Mouse (Mus musculus): ENCODE results near the gene Zfp710. TPM values are rescaled to one million over a fixed set of nuclear protein-coding genes. Genes with fewer than 3 reads are reported as not detected.
A peak's percentile ranks its signal among the peaks of the same experiment; 100 is the strongest.

The Zfp710 gene
- total RNA-seq, 1 experiment: 39.8 TPM

GRCm38 (mm10) chr7:80052261-80052660, 27.6 kb downstream of the Zfp710 start:
- Histone ChIP-seq H3K4me1 (ENCODE audit: control insufficient read depth in 2 of 2, insufficient read depth in 2 of 2, low read length in 2 of 2, poor library complexity in 1 of 2) (peaks cover 8 to 24% of the 10 kb centered on the region in 2 experiments; a peak in 3 of 4 replicates), H3K4me3 (ENCODE audit: insufficient read depth in 1 of 2, low read depth in 1 of 2, low read length in 2 of 2, poor library complexity in 1 of 2, severe bottlenecking in 1 of 2) (no peak overlapping the region), H3K36me3 (ENCODE audit: control insufficient read depth, insufficient read depth, low read length, poor library complexity, severe bottlenecking) (peaks cover 7% of the 10 kb centered on the region; the same call in 1 of the 2 replicates), H3K9ac (ENCODE audit: insufficient read depth, low read depth, low read length, poor library complexity, severe bottlenecking) (no peak overlapping the region), H3K9me3 (ENCODE audit: control insufficient read depth, insufficient read depth, low read depth, low read length) (no peaks in the 10 kb centered on the region), H3K27ac (ENCODE audit: insufficient read depth, low read depth, low read length, poor library complexity, severe bottlenecking) (no peak overlapping the region)
- in situ Hi-C loops (cut with MboI; ENCODE audit: low sequenced_read_pairs in 2 of 2, unreplicated experiment in 2 of 2): no loop called here
- TF ChIP-seq MAFK (IDR thresholded peaks at IDR 0.05; ENCODE audit: insufficient read depth, low read depth, low read length): no peak
- TF ChIP-seq HCFC1 (IDR thresholded peaks at IDR 0.05; ENCODE audit: borderline replicate concordance, insufficient read depth, low read length): no peak
- no peak for TF ChIP-seq CHD2 (IDR thresholded peaks at IDR 0.05; ENCODE audit: low read depth, low read length)
- TF ChIP-seq ZNF384 (IDR thresholded peaks at IDR 0.05; ENCODE audit: low read depth, low read length): no peak
- TF ChIP-seq ZC3H11A (IDR thresholded peaks at IDR 0.05; ENCODE audit: borderline replicate concordance, low read depth, low read length): no peak
- no peak for DNase-seq (ENCODE audit: low read depth, low spot score)

- no peaks in the 10 kb centered on the region for H3K9me3 ChIP-seq (ENCODE audit: control insufficient read depth, insufficient read depth, low read depth, low read length)
- no peak overlapping the region for H3K4me3 ChIP-seq (ENCODE audit: insufficient read depth in 1 of 2, low read depth in 1 of 2, low read length in 2 of 2, poor library complexity in 1 of 2, severe bottlenecking in 1 of 2)
- TF ChIP-seq MAFK (IDR thresholded peaks at IDR 0.05; ENCODE audit: insufficient read depth, low read depth, low read length): peak; percentile 89
- TF ChIP-seq ZNF384 (IDR thresholded peaks at IDR 0.05; ENCODE audit: low read depth, low read length): no peak
- peak overlapping the region; percentile 16; the same call in 1 of the 2 replicates for H3K27ac ChIP-seq (ENCODE audit: insufficient read depth, low read depth, low read length, poor library complexity, severe bottlenecking)
- peaks cover 11% of the 10 kb centered on the region; the same call in 1 of the 2 replicates for H3K36me3 ChIP-seq (ENCODE audit: control insufficient read depth, insufficient read depth, low read length, poor library complexity, severe bottlenecking)
- H3K9ac ChIP-seq (ENCODE audit: insufficient read depth, low read depth, low read length, poor library complexity, severe bottlenecking): no peak overlapping the region
- DNase-seq (ENCODE audit: low read depth, low spot score): no peak
- H3K4me1 ChIP-seq (ENCODE audit: control insufficient read depth in 2 of 2, insufficient read depth in 2 of 2, low read length in 2 of 2, poor library complexity in 1 of 2): peaks cover 8 to 26% of the 10 kb centered on the region in 2 experiments; a peak in 3 of 4 replicates
- in situ Hi-C loops (cut with MboI; ENCODE audit: low sequenced_read_pairs in 2 of 2, unreplicated experiment in 2 of 2): no loop called here
Measured at GRCm38 (mm10) chr7:80053147-80053546, 28.5 kb downstream of the Zfp710 start.

- peaks cover 10 to 40% of the 10 kb centered on the region in 2 experiments; a peak in 3 of 4 replicates for H3K4me1 ChIP-seq (ENCODE audit: control insufficient read depth in 2 of 2, insufficient read depth in 2 of 2, low read length in 2 of 2, poor library complexity in 1 of 2)
- no peak for DNase-seq (ENCODE audit: low read depth, low spot score)
- H3K27ac ChIP-seq (ENCODE audit: insufficient read depth, low read depth, low read length, poor library complexity, severe bottlenecking): no peak overlapping the region
- in situ Hi-C loops (cut with MboI; ENCODE audit: low sequenced_read_pairs in 2 of 2, unreplicated experiment in 2 of 2): no loop called here
- peaks cover 21% of the 10 kb centered on the region; the same call in 1 of the 2 replicates for H3K36me3 ChIP-seq (ENCODE audit: control insufficient read depth, insufficient read depth, low read length, poor library complexity, severe bottlenecking)
- H3K9ac ChIP-seq (ENCODE audit: insufficient read depth, low read depth, low read length, poor library complexity, severe bottlenecking): no peak overlapping the region
- no peak overlapping the region for H3K4me3 ChIP-seq (ENCODE audit: insufficient read depth in 1 of 2, low read depth in 1 of 2, low read length in 2 of 2, poor library complexity in 1 of 2, severe bottlenecking in 1 of 2)
- no peaks in the 10 kb centered on the region for H3K9me3 ChIP-seq (ENCODE audit: control insufficient read depth, insufficient read depth, low read depth, low read length)
- no peak for TF ChIP-seq HCFC1 (IDR thresholded peaks at IDR 0.05; ENCODE audit: borderline replicate concordance, insufficient read depth, low read length)
Measured at GRCm38 (mm10) chr7:80055781-80056180, 31.2 kb downstream of the Zfp710 start.

GRCm38 (mm10) chr7:80057002-80057691, 32.5 kb downstream of the Zfp710 start:
- peaks cover 10 to 38% of the 10 kb centered on the region in 2 experiments; a peak in 3 of 4 replicates for H3K4me1 ChIP-seq (ENCODE audit: control insufficient read depth in 2 of 2, insufficient read depth in 2 of 2, low read length in 2 of 2, poor library complexity in 1 of 2)
- in situ Hi-C loops (cut with MboI; ENCODE audit: low sequenced_read_pairs in 2 of 2, unreplicated experiment in 2 of 2): no loop called here

More at GRCm38 (mm10) chr7:80057002-80057691, 32.5 kb downstream of the Zfp710 start:
- H3K9me3 ChIP-seq (ENCODE audit: control insufficient read depth, insufficient read depth, low read depth, low read length): no peaks in the 10 kb centered on the region
- TF ChIP-seq MAFK (IDR thresholded peaks at IDR 0.05; ENCODE audit: insufficient read depth, low read depth, low read length) (no peak), ZC3H11A (IDR thresholded peaks at IDR 0.05; ENCODE audit: borderline replicate concordance, low read depth, low read length) (no peak), ZNF384 (IDR thresholded peaks at IDR 0.05; ENCODE audit: low read depth, low read length) (no peak), HCFC1 (IDR thresholded peaks at IDR 0.05; ENCODE audit: borderline replicate concordance, insufficient read depth, low read length) (no peak), CHD2 (IDR thresholded peaks at IDR 0.05; ENCODE audit: low read depth, low read length) (no peak)
- H3K4me3 ChIP-seq (ENCODE audit: insufficient read depth in 1 of 2, low read depth in 1 of 2, low read length in 2 of 2, poor library complexity in 1 of 2, severe bottlenecking in 1 of 2): 0 out of 4 replicates have a peak overlapping the region, but pooled peaks of 1 of the 2 experiments have one; percentile 13
- no peak overlapping the region for H3K27ac ChIP-seq (ENCODE audit: insufficient read depth, low read depth, low read length, poor library complexity, severe bottlenecking)
- H3K9ac ChIP-seq (ENCODE audit: insufficient read depth, low read depth, low read length, poor library complexity, severe bottlenecking): no peak overlapping the region
- peaks cover 21% of the 10 kb centered on the region; the same call in 1 of the 2 replicates for H3K36me3 ChIP-seq (ENCODE audit: control insufficient read depth, insufficient read depth, low read length, poor library complexity, severe bottlenecking)
- no peak for DNase-seq (ENCODE audit: low read depth, low spot score)

All from ES-E14 (cell line).